Mouse (Mus musculus): ENCODE measurements around the gene Dnah7c.
"Not testable (repeated sequence)": the region's sequence is repeated elsewhere in the genome, so short reads cannot be mapped to it uniquely, and the experiment has no call there.

Gene Dnah7c

DNA sequence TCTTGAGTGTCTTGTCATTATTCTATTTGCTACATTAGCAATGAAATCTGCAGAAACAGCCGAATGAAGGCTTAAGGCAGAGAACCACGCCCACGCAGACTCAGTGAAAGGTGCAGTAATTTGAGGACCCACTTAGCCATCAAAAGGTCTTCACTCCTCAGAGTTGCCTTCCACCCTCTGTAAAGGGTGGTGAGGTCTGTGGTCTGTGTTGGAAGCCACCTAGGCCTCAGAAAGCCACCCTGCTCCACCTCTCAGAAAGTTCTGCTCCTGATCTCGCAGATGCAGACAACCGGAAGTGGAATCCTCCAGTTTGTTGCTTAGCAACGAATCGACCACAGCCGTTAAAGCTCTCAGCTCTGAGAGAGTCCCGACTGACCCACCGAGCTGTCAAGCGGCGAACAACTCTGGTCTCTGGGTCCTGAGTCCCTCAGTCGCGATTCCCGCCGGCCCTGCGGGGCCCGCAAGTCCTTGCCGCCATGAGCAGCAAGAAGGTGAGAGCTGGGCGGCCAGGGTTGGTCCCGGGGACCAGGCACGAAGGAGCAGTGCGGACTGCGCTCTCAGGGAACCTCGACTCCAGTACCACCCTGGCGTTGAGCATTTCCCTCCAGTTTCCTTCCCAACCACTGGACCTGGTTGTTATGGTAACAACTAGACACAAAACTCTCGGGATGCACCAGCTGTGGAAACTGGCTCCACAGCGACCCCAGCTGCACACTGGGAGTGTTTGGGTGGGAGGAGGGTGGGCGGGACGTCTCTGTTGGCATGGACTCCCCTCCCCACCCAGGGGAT lies at the start of gene Dnah7c:
Gene Dnah7c (plus strand): TSS at position 456 of the 789 bp plus-strand sequence.
- in situ Hi-C loops (cut with MboI; ENCODE audit: low sequenced_read_pairs), result no loop called here

GRCm38 (mm10) chr1:46380641-46381040 lies 44.8 kb upstream of the Dnah7c start:
- in situ Hi-C loops (cut with MboI; ENCODE audit: low sequenced_read_pairs), result not testable (repeated sequence)

DNA sequence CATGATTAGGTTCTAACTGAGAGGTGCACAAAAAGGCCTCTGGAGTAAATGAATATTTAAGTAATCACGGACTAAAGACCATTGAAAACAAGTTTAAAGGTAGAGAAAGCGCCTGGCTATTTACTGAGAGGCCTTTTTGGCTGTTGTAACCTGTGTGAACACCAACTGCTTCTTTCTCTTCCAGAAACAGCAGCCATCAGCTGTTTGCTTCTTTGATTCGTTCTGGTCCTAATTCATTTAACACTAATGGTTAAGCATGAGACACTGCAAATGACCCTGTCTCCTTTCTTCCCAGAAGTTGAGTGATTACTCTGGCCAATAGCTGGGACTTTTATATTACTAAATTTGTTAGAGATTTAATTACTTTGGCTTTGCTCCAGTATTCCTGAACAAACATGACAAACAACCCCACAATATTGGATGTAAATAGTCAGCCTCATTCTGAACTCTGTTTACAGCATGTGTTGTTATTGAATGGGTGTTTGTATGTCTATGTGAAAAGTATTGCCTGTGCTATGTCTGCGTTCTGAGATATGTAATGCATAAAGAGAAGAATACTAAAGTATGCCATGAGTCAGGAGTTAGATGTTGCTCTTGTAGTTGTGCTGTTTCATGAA lies 30.6 kb upstream of the Dnah7c start:
- in situ Hi-C loops (cut with MboI; ENCODE audit: low sequenced_read_pairs), result not testable (repeated sequence)

DNA sequence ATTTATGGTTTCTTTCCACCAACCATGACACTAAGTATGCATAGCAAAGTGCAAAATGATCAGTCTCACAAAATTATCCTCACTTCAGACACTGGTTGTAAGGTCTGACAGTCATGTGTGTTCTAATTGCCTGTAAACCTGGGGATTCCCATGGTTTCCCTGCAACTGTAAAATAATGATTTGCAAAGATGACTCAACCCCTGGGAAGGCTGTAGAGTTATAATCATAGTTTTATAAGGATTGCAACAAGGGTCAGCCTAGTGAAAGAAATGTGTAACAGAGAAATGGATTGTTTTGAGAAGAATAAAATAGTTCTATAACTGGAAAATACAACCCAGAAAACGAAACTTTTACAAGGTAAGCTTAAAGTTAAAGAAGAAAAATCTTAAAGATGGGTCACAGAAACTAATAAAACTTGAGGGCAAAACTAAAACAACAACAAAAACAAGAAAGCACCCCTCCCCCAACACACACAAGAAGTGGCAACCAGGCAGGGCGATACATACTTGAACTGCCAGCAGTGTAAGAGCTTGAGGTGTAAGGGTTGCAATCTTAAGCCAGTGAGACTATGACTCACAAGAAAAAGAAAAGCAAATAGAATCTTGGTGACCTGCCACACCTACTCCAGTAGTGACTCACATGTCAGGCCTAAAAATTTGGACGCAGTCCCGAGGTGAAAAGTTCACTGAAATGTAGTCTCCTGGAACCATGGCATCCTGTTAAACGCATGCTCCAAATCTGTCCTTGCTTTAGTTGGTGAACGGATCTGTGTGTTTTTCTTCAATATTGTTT lies 16.9 kb upstream of the Dnah7c start:
- in situ Hi-C loops (cut with MboI; ENCODE audit: low sequenced_read_pairs), result no loop called here

GRCm38 (mm10) chr1:46414798-46415197 lies 10.6 kb upstream of the Dnah7c start:
- in situ Hi-C loops (cut with MboI; ENCODE audit: low sequenced_read_pairs), result not testable (repeated sequence)

GRCm38 (mm10) chr1:46416946-46417345 lies 8.4 kb upstream of the Dnah7c start:
- in situ Hi-C loops (cut with MboI; ENCODE audit: low sequenced_read_pairs), result not testable (repeated sequence)

DNA sequence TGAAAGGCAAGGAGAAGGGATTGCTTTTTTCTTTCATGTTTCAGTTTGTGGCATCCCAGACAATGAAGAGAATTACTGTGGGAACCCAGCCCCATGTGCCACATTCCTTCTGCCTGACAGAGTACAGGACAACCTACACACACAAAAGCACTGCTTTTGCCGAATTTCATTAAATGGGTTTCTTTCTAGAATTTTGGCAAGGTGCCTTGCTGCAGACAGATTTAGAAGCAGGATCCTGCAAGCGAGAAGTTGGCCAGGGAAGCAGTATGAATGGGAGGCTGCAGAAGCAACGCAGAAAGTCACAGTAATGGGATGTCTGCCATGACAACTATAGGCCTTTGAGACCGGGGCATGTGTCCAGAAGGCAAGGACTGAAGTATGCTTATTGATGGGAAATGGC lies 6.4 kb upstream of the Dnah7c start:
- in situ Hi-C loops (cut with MboI; ENCODE audit: low sequenced_read_pairs), result not testable (repeated sequence)

DNA sequence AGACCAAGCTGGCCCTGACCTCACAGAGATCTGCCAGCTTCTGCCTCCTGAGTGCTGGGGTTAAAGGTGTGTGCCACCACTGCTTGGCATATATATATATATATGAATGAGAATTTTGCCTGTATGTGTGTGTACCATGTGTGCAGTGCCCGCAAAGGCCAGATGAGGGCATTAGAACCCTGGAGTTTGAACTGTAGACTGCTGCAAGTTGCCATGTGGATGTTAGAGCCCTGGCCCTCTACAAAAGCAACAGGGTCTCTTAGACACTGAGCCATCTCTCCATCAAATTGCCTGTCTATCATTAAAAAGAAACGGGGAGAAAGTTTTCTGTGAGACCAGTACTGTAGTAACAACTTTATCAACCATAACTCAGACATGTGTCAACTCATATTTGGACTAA lies 3.0 kb downstream of the Dnah7c start:
- in situ Hi-C loops (cut with MboI; ENCODE audit: low sequenced_read_pairs), result no loop called here

DNA sequence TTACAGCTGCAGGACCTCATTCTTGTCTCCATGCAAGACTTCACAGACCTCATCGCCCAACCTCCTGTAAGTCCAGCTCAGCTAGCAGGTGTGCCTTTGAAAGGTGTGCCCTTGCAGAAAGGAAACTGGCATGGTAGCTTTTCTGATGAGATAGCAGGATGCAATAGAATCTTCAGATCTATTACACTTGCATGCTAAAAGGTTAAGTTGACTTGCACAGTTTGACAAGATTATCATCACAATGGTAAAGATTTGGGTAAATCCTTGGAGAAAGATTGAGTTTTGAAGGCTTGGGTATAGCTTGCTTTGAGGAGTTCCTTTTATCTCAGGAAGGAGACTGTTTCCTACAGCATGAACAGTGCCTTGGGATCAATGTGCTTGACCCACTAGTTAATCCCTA lies 89.3 kb downstream of the Dnah7c start:
- in situ Hi-C loops (cut with MboI; ENCODE audit: low sequenced_read_pairs), result not testable (repeated sequence)

DNA sequence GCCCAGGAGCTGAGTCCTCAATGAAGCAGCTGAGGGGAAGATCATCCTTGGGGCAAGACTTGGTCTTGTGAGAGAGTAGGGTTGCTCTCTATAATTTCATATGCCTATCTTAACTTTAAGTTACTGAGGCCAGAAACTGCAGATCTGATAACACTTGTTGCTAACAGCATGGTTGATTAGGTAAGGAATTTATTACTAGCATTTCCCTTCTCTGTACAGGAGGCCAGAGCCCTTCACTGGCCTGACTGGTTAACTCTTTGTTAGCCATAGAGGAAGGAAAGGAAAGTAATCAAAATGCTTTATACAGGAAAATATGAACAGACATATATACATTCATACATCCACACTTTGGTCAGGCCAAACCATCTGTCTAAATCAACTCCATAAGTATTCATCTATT lies 95.6 kb downstream of the Dnah7c start:
- in situ Hi-C loops (cut with MboI; ENCODE audit: low sequenced_read_pairs), result no loop called here

DNA sequence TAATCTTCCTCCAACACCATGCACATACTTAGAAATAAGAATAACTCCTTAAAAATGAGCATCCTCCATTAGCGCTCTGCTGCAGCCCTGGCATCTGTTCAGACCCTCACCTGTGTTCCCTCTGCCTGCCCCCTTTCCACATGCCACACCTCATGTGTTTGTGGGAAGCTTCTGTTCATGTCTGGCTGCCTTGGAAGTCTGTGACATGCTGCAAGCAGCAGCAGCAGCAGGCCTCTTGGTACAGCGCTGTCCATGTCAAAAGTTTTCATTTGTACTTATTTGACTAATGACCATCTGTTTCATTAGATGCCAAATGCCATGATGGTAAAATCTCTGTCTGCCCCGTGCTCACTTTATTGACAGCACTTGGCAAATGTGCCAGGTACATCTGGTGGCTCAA lies 101.1 kb downstream of the Dnah7c start:
- in situ Hi-C loops (cut with MboI; ENCODE audit: low sequenced_read_pairs), result not testable (repeated sequence)

- in situ Hi-C loops (cut with MboI; ENCODE audit: low sequenced_read_pairs), result no loop called here
Measured at GRCm38 (mm10) chr1:46544812-46545421, 119.5 kb downstream of the Dnah7c start.

DNA sequence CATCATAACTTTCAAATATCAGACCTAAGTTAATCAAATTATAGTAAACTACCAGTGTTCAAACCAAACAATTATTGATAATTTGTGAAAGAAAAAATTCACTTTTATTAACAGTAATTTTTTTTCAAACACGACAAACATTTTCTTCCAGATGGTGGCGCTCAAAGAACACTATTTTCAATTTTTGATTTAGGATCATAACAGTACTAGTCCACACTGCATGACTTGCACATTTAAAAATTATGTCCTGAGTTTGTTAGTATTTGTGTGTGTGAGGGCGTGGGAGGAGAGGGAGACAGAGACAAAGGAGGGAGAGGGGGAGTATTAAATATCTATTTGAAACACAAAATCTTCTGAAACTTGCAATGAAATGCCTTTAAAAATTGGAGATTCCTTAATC lies 155.0 kb downstream of the Dnah7c start:
- in situ Hi-C loops (cut with MboI; ENCODE audit: low sequenced_read_pairs), result no loop called here

GRCm38 (mm10) chr1:46593826-46594225 lies 168.4 kb downstream of the Dnah7c start:
- in situ Hi-C loops (cut with MboI; ENCODE audit: low sequenced_read_pairs), result not testable (repeated sequence)

DNA sequence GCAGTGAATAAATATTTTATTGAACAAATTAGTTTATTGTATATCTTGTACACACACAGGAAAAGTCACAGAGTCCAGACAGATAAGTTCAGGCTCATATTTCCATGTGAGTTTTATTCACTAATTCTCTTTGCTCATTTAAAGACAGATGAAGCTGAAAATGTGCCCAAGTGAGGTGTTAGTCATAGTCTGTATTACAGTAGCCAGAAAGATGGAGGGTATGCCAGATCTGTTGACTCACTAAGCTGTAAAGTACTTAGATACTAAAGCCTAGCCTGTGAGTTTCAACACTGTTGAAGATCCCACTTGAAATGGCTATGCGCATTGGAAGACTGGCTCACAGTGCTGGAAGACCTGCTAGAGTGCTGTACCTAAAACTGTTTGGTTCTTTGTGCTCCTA lies 171.0 kb downstream of the Dnah7c start:
- in situ Hi-C loops (cut with MboI; ENCODE audit: low sequenced_read_pairs), result not testable (repeated sequence)

DNA sequence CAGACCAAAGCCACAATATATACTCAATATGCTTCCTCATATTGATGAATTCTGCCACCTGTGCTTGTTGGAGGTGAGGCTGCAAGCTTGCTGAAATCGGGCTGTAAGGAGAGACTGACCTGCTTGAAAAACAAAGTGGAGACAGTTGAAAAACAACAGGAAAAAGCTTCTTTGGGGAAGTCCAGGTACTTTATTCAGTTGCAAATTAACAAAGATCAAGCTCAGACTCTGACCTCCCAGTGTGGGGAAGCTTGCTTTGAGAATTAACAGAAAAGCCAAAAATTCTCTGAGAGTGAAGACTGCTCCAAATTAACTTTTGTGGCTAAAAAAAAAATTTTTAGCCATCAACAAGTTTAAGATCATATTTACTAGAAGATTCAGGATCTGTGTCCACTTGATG lies 194.9 kb downstream of the Dnah7c start:
- in situ Hi-C loops (cut with MboI; ENCODE audit: low sequenced_read_pairs), result no loop called here

DNA sequence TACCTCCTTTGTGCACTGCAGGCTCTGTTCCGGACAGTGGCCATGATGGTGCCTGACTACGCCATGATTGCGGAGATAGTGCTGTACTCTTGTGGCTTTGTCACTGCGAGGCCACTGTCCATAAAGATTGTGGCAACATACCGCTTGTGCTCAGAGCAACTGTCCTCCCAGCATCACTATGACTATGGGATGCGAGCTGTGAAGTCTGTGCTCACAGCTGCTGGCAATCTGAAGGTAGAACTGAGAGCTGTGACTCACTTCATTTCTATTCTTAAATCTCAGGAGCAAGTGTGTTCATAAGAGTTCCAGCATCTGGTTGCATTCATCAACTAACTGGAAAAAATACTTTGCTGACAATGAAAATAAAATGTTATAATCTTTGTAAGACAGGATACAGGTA lies 200.5 kb downstream of the Dnah7c start:
- in situ Hi-C loops (cut with MboI; ENCODE audit: low sequenced_read_pairs), result not testable (repeated sequence)

DNA sequence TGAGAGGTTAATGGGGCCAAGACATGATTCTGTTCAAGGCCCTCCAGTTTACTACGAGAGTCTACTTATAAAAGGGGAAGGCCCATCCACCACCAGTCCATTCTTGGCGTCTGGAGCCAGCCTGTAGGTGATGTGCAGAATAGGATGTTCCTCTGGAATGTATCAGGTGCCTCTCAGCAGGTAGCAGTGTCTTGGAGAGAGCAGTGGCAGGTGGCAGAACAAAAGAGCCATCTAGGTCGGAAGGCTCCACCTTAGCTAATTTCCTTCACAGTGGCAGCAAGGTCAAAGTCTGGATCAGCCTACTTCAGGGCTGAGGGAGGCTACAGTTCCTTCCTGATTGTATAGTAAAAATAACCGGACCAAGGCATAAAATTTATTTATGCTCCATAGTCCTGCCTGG lies 224.4 kb downstream of the Dnah7c start:
- in situ Hi-C loops (cut with MboI; ENCODE audit: low sequenced_read_pairs), result not testable (repeated sequence)

- in situ Hi-C loops (cut with MboI; ENCODE audit: low sequenced_read_pairs), result not testable (repeated sequence)
Measured at GRCm38 (mm10) chr1:46652721-46653120, 227.3 kb downstream of the Dnah7c start.

GRCm38 (mm10) chr1:46724810-46725209 lies 299.4 kb downstream of the Dnah7c start:
- in situ Hi-C loops (cut with MboI; ENCODE audit: low sequenced_read_pairs), result not testable (repeated sequence)

GRCm38 (mm10) chr1:46725266-46725665 lies 299.9 kb downstream of the Dnah7c start:
- in situ Hi-C loops (cut with MboI; ENCODE audit: low sequenced_read_pairs), result no loop called here

Measured in CH12F3 (cell line).